Mouse (Mus musculus) MEL (cell line): Measurements from ENCODE around the gene 9130019O22Rik. TPM values are rescaled to one million over a fixed set of nuclear protein-coding genes. Genes with fewer than 3 reads are reported as not detected.
"Not testable (repeated sequence)": the region's sequence is repeated elsewhere in the genome, so short reads cannot be mapped to it uniquely, and the experiment has no call there.

Source experiments
- DNase-seq: peaks from one replicate; pipeline ENCODE4 v3.0.0; 2011; ENCODE audit warnings: low read depth, low spot score
- H3K27ac ChIP-seq: 2 replicates; pipeline ENCODE4 v1.5.1; 2012; ENCODE audit warnings: low read depth, mild to moderate bottlenecking, control low read depth, low read length, moderate library complexity; ENCODE audit not compliant: control insufficient read depth
- H3K27me3 ChIP-seq, 2 experiments: fragments of 150-350 bp in 1 of 2; sonication (generic) in 1 of 2; 2 replicates each; pipeline ENCODE4 v1.6.1; 2012; ENCODE audit warnings: low read length in 2 of 2, mild to moderate bottlenecking in 2 of 2, improper control_type of control experiment in 1 of 2, moderate library complexity in 1 of 2; ENCODE audit not compliant: insufficient read depth in 2 of 2, control insufficient read depth in 1 of 2
- H3K36me3 ChIP-seq, 2 experiments: 2 replicates each; pipeline ENCODE4 v1.6.1; 2012 to 2014; ENCODE audit warnings: low read length in 2 of 2, improper control_type of control experiment in 1 of 2, inconsistent platforms in 1 of 2, mild to moderate bottlenecking in 1 of 2; ENCODE audit not compliant: insufficient read depth in 2 of 2, control insufficient read depth in 1 of 2
- H3K4me1 ChIP-seq, 2 experiments: fragments of 150-350 bp in 1 of 2; sonication (generic) in 1 of 2; 2 replicates each; pipeline ENCODE4 v1.6.1; 2012; ENCODE audit warnings: low read length in 2 of 2, improper control_type of control experiment in 1 of 2, mild to moderate bottlenecking in 1 of 2; ENCODE audit not compliant: insufficient read depth in 2 of 2, control insufficient read depth in 1 of 2
- H3K4me3 ChIP-seq, 2 experiments: fragments of 150-350 bp in 1 of 2; sonication (generic) in 1 of 2; 2 replicates each; pipeline ENCODE4 v1.5.1; 2012; ENCODE audit warnings: low read depth in 2 of 2, low read length in 2 of 2, mild to moderate bottlenecking in 2 of 2, moderate library complexity in 2 of 2, control low read depth in 1 of 2, improper control_type of control experiment in 1 of 2; ENCODE audit not compliant: control insufficient read depth in 1 of 2, insufficient read depth in 1 of 2
- H3K79me2 ChIP-seq: 2 replicates; pipeline ENCODE4 v1.6.1; 2012; ENCODE audit warnings: mild to moderate bottlenecking, low read length, moderate library complexity; ENCODE audit not compliant: control insufficient read depth, poor library complexity, insufficient read depth
- H3K9ac ChIP-seq: 2 replicates; pipeline ENCODE4 v1.6.1; 2012; ENCODE audit warnings: low read depth, mild to moderate bottlenecking, control low read depth, low read length, moderate library complexity; ENCODE audit not compliant: control insufficient read depth, poor library complexity, severe bottlenecking
- H3K9me3 ChIP-seq: fragments of 150-350 bp; sonication (generic); replicated peaks from 2 replicates; pipeline ENCODE4 v1.6.1; 2012; ENCODE audit warnings: mild to moderate bottlenecking, low read length, improper control_type of control experiment, moderate library complexity; ENCODE audit not compliant: insufficient read depth
- BHLHE40 ChIP-seq: IDR thresholded peaks from 2 replicates; pipeline ENCODE4 v1.6.1; 2012; ENCODE audit warnings: low read depth, mild to moderate bottlenecking, inconsistent platforms, low read length, improper control_type of control experiment, borderline replicate concordance
- CTCF ChIP-seq, 3 experiments: IDR thresholded peaks in 2 of 3; conservative IDR thresholded peaks in 1 of 3; 2 replicates each; pipeline ENCODE4 v1.5.1; 2011 to 2012; ENCODE audit warnings: low read length in 3 of 3, low read depth in 2 of 3, mild to moderate bottlenecking in 2 of 3, improper control_type of control experiment in 1 of 3, inconsistent platforms in 1 of 3, mixed read lengths in 1 of 3, moderate library complexity in 1 of 3; ENCODE audit not compliant: control insufficient read depth in 1 of 3, insufficient read depth in 1 of 3, poor library complexity in 1 of 3, severe bottlenecking in 1 of 3
- ELF1 ChIP-seq: IDR thresholded peaks from 2 replicates; pipeline ENCODE4 v1.6.1; 2014; ENCODE audit warnings: low read depth, mild to moderate bottlenecking, inconsistent platforms, low read length, improper control_type of control experiment, moderate library complexity
- HCFC1 ChIP-seq: IDR thresholded peaks from 2 replicates; pipeline ENCODE4 v1.6.1; 2012; ENCODE audit warnings: low read depth, mild to moderate bottlenecking, inconsistent platforms, low read length, improper control_type of control experiment, moderate library complexity
- MAZ ChIP-seq: IDR thresholded peaks from 2 replicates; pipeline ENCODE4 v1.6.1; 2012; ENCODE audit warnings: low read depth, mild to moderate bottlenecking, inconsistent platforms, low read length, improper control_type of control experiment
- MXI1 ChIP-seq: IDR thresholded peaks from 2 replicates; pipeline ENCODE4 v1.6.1; 2011; ENCODE audit warnings: mild to moderate bottlenecking, low read depth, low read length, improper control_type of control experiment
- MYC ChIP-seq: IDR thresholded peaks from 2 replicates; pipeline ENCODE4 v1.6.1; 2011; ENCODE audit warnings: low read depth, mild to moderate bottlenecking, low read length, improper control_type of control experiment, moderate library complexity
- NELFE ChIP-seq: IDR thresholded peaks from 2 replicates; pipeline ENCODE4 v1.6.1; 2011; ENCODE audit warnings: low read depth, low read length, improper control_type of control experiment
- NRF1 ChIP-seq: IDR thresholded peaks from 2 replicates; pipeline ENCODE4 v1.6.1; 2014; ENCODE audit warnings: low read depth, mild to moderate bottlenecking, inconsistent platforms, low read length, improper control_type of control experiment, moderate library complexity; ENCODE audit not compliant: poor library complexity, insufficient read depth, severe bottlenecking
- POLR2A ChIP-seq, 2 experiments: IDR thresholded peaks; 2 replicates each; pipeline ENCODE4 v1.6.1; 2011 to 2012; ENCODE audit warnings: low read length in 2 of 2, mild to moderate bottlenecking in 2 of 2, control low read depth in 1 of 2, improper control_type of control experiment in 1 of 2, low read depth in 1 of 2, moderate library complexity in 1 of 2; ENCODE audit not compliant: control insufficient read depth in 1 of 2, insufficient read depth in 1 of 2, poor library complexity in 1 of 2
- POLR2AphosphoS2 ChIP-seq: IDR thresholded peaks from 2 replicates; pipeline ENCODE4 v1.6.1; 2011; ENCODE audit warnings: low read length, improper control_type of control experiment
- RAD21 ChIP-seq: IDR thresholded peaks from 2 replicates; pipeline ENCODE4 v1.6.1; 2011; ENCODE audit warnings: mild to moderate bottlenecking, low read depth, low read length, improper control_type of control experiment
- SIN3A ChIP-seq: IDR thresholded peaks from 2 replicates; pipeline ENCODE4 v1.6.1; 2012; ENCODE audit warnings: low read length, improper control_type of control experiment, inconsistent platforms
- SMC3 ChIP-seq: IDR thresholded peaks from 2 replicates; pipeline ENCODE4 v1.6.1; 2011; ENCODE audit warnings: low read depth, low read length, improper control_type of control experiment
- TBP ChIP-seq: IDR thresholded peaks from 2 replicates; pipeline ENCODE4 v1.8.0; 2011; ENCODE audit warnings: low read depth, low read length, improper control_type of control experiment
- TCF12 ChIP-seq: IDR thresholded peaks from 2 replicates; pipeline ENCODE4 v1.6.1; 2014; ENCODE audit warnings: low read depth, mild to moderate bottlenecking, inconsistent platforms, low read length, improper control_type of control experiment, moderate library complexity
- USF1 ChIP-seq: IDR thresholded peaks from 2 replicates; pipeline ENCODE4 v1.6.1; 2014; ENCODE audit warnings: low read depth, mild to moderate bottlenecking, inconsistent platforms, low read length, improper control_type of control experiment, moderate library complexity
- USF2 ChIP-seq, 2 experiments: IDR thresholded peaks; 2 replicates each; pipeline ENCODE4 v1.6.1; 2011 to 2012; ENCODE audit warnings: improper control_type of control experiment in 2 of 2, low read length in 2 of 2, borderline replicate concordance in 1 of 2, inconsistent platforms in 1 of 2, low read depth in 1 of 2, mild to moderate bottlenecking in 1 of 2; ENCODE audit not compliant: insufficient read depth in 1 of 2
- polyA plus RNA-seq, 2 experiments: library from polyadenylated mRNA; stranded (reverse) in 1 of 2; unstranded in 1 of 2; fragments of >175 nt in 1 of 2; fragments of >200 nt in 1 of 2; gene quantifications; 2 replicates each; pipeline versions ENCODE4 v1.2.1 to v1.2.4; 2012; ENCODE audit warnings: low replicate concordance in 2 of 2, low read depth in 1 of 2; ENCODE audit not compliant: insufficient read length in 2 of 2, insufficient read depth in 1 of 2, missing spikeins in 1 of 2
- total RNA-seq: library from RNA; depleted of rRNA; stranded (reverse); fragments of 300-350 nt; gene quantifications from 2 replicates; pipeline ENCODE4 v1.2.3, GENCODE M21; 2012

The 9130019O22Rik gene
- total and polyA plus RNA-seq, 3 experiments, result 1.5 to 2.1 TPM; not detected in 1

DNA sequence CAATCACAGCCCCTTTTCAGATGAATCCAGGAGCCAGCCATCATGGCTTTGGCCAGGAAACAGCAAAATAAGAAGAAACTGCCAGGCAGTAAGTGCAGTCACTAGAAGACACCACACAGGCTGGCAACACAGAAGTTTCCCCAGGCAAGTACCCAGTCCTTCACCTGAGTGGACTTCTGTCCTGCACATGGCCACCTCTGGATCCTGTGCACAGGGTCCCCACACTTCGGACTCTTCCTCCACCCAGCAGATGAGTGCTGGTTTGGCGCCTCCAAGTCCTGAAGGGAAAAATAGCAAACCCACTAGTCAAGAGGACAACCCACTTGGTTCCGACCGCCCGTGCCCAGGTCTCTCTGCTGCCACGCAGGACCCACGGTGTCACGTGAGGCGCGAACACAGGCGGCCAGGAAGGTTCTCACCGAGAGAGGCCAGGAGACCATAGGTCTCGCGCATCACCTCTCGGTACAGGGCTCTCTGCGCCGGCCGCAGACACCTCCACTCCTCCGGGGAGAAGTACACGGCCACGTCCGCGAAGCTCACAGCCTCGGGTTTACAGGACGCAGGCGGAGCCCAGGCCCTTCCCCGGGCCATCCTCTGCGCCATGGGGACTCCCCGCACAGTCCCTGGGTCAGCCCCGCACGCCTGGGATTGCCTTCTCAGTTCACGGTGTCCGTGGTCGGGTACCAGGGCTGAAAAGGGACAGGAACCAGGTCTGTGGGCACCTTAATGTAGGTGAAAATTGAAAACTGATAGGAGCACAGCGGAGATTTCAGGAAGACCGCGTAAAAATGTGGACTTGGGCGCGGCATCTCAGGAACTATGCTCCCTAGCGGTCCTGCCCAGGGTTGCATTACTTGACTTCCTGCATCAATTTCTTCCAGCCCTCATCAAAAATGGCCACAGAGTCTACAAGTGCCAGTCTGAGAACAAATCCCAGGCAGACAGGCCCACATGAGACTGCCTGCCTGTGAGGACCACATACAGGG lies 19.3 kb upstream of the 9130019O22Rik start, which contains the start of gene Zfp764:
Gene Zfp764, minus strand, starts transcription at position 821 of the 986 bp plus-strand sequence.
- peak; percentile 88 for TF ChIP-seq ELF1
- peak; percentile 68 for TF ChIP-seq NELFE
- peak; percentile 55; the same call in 1 of the 2 replicates for TF ChIP-seq POLR2AphosphoS2
- TF ChIP-seq POLR2A (IDR thresholded peaks at IDR 0.05; ENCODE audit: control insufficient read depth in 1 of 2, insufficient read depth in 1 of 2, low read depth in 1 of 2, low read length in 2 of 2, poor library complexity in 1 of 2), result peak; percentile 40 to 81; a peak in 3 of 4 replicates
- peak; percentile 58 for TF ChIP-seq TCF12
- peak; percentile 54 for TF ChIP-seq SMC3
- TF ChIP-seq TBP, result peak; percentile 65
- TF ChIP-seq MYC, result peak; percentile 50; the same call in 1 of the 2 replicates
- peak in 1 of 2 experiments; percentile 48; a peak in 1 of 4 replicates for TF ChIP-seq USF2 (IDR thresholded peaks at IDR 0.05; ENCODE audit: borderline replicate concordance in 1 of 2, insufficient read depth in 1 of 2, low read depth in 1 of 2, low read length in 2 of 2)
- TF ChIP-seq MAZ, result 0 out of 2 replicates have a peak, but pooled peaks have one; percentile 3
- TF ChIP-seq HCFC1, result peak; percentile 88
- TF ChIP-seq SIN3A, result peak; percentile 61; the same call in 1 of the 2 replicates
- peak; percentile 85 for TF ChIP-seq USF1
- peak; percentile 64 to 75 (median 68) for TF ChIP-seq CTCF (IDR thresholded peaks at IDR 0.05 in 2 of 3, conservative IDR thresholded peaks at IDR 0.05 in 1 of 3; ENCODE audit: control insufficient read depth in 1 of 3, insufficient read depth in 1 of 3, low read depth in 2 of 3, low read length in 3 of 3, poor library complexity in 1 of 3, severe bottlenecking in 1 of 3)
- 0 out of 2 replicates have a peak, but pooled peaks have one; percentile 16 for TF ChIP-seq MXI1
- peak; percentile 38; the same call in 1 of the 2 replicates for TF ChIP-seq NRF1
- TF ChIP-seq BHLHE40, result peak; percentile 72; the same call in 1 of the 2 replicates
- peak; percentile 19 for TF ChIP-seq RAD21
- peak; percentile 93 for DNase-seq
- H3K27me3 ChIP-seq, H3K4me1 ChIP-seq, H3K9me3 ChIP-seq, H3K36me3 ChIP-seq, H3K79me2 ChIP-seq: not testable (repeated sequence)
- Histone ChIP-seq H3K4me3 (peak within 1 kb of the TSS; percentile 89 to 90), H3K9ac (peak within 1 kb of the TSS; percentile 84), H3K27ac (peak within 1 kb of the TSS; percentile 46)

DNA sequence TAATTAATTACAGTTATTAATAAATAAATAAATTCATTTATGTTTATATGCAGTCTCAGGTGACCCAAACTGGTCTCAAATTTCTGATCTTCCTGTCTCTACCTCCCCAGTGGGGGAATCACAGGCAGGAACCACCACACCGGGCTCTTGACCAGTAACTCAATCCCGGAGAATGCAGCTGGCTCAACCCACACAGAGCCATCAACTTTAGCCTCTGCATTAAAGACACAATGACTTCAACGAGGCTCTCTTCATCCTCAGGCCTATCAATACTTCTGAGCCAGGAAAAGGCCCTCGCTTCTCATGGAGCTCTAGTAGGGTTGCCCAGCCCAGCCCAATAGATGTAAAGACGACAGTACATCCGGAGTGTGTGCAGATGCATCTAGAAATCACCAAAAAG lies 17.1 kb upstream of the 9130019O22Rik start:
- H3K27ac ChIP-seq, result not testable (repeated sequence)

More for the DNA sequence above, 17.1 kb upstream of the 9130019O22Rik start:
- Histone ChIP-seq H3K36me3 (peaks cover 0 to 19% of the 10 kb centered on the region in 2 experiments; a peak in 2 of 4 replicates), H3K4me1 (peaks cover 10 to 19% of the 10 kb centered on the region in 2 experiments)
- DNase-seq, H3K9ac ChIP-seq, H3K9me3 ChIP-seq, H3K4me3 ChIP-seq, H3K79me2 ChIP-seq, H3K27me3 ChIP-seq: not testable (repeated sequence)
